Mouse (Mus musculus): ENCODE measurements around the gene Adam19.
A peak's percentile ranks its signal among the peaks of the same experiment; 100 is the strongest.

GRCm38 (mm10) chr11:46073850-46074688, 18.3 kb downstream of the Adam19 start:
- TF ChIP-seq MYOD1 (IDR thresholded peaks at IDR 0.05; ENCODE audit: control insufficient read depth in 1 of 3, insufficient read length in 2 of 3, low read depth in 2 of 3) (no peak), CEBPB (IDR thresholded peaks at IDR 0.05; ENCODE audit: insufficient read depth, poor library complexity, severe bottlenecking) (no peak), USF1 (IDR thresholded peaks at IDR 0.05; ENCODE audit: low read depth) (no peak), POLR2AphosphoS2 (IDR thresholded peaks at IDR 0.05; ENCODE audit: insufficient read length, low read depth) (no peak), POLR2A (IDR thresholded peaks at IDR 0.05; ENCODE audit: insufficient read length, low read depth) (peak; percentile 28), MAX (IDR thresholded peaks at IDR 0.05; ENCODE audit: low read depth) (no peak), TCF12 (IDR thresholded peaks at IDR 0.05; ENCODE audit: insufficient read depth, poor library complexity, severe bottlenecking) (no peak), E2F4 (IDR thresholded peaks at IDR 0.05; ENCODE audit: insufficient read depth) (no peak)

Data from myocyte (in vitro differentiated cells).